Mouse (Mus musculus) testis, adult 2 months (tissue): ENCODE data around the gene Slc25a38. TPM values are rescaled to one million over a fixed set of nuclear protein-coding genes. Genes with fewer than 3 reads are reported as not detected.
A peak's percentile ranks its signal among the peaks of the same experiment; 100 is the strongest.

Experiments used
- H3K27ac ChIP-seq: fragments of 200-500 bp; 2 replicates; pipeline ENCODE4 v1.5.1; 2012; ENCODE audit warnings: low read depth, low read length; ENCODE audit not compliant: control insufficient read depth, insufficient read depth
- H3K27me3 ChIP-seq: fragments of 200-500 bp; 2 replicates; pipeline ENCODE4 v1.6.1; 2012; ENCODE audit warnings: mild to moderate bottlenecking, low read length, moderate library complexity; ENCODE audit not compliant: control insufficient read depth, insufficient read depth
- H3K36me3 ChIP-seq: fragments of 200-500 bp; 2 replicates; pipeline ENCODE4 v1.6.1; 2012; ENCODE audit warnings: mild to moderate bottlenecking, low read length; ENCODE audit not compliant: control insufficient read depth, insufficient read depth
- H3K4me1 ChIP-seq: fragments of 200-500 bp; 2 replicates; pipeline ENCODE4 v1.6.1; 2012; ENCODE audit warnings: low read length; ENCODE audit not compliant: control insufficient read depth, insufficient read depth
- H3K4me3 ChIP-seq: fragments of 200-500 bp; 2 replicates; pipeline ENCODE4 v1.5.1; 2012; ENCODE audit warnings: low read depth, mild to moderate bottlenecking, low read length, moderate library complexity, mixed read lengths; ENCODE audit not compliant: control insufficient read depth
- CTCF ChIP-seq: fragments of 200-500 bp; IDR thresholded peaks from 2 replicates; pipeline ENCODE4 v1.5.1; 2012; ENCODE audit warnings: low read depth, mild to moderate bottlenecking, inconsistent platforms, low read length, moderate library complexity; ENCODE audit not compliant: control insufficient read depth, insufficient read depth, insufficient replicate concordance
- POLR2A ChIP-seq: fragments of 200-500 bp; IDR thresholded peaks from 2 replicates; pipeline ENCODE4 v1.6.1; 2012; ENCODE audit warnings: low read depth, mild to moderate bottlenecking, inconsistent platforms, low read length, moderate library complexity; ENCODE audit not compliant: control insufficient read depth
- polyA plus RNA-seq: library from polyadenylated mRNA; depleted of rRNA; stranded (reverse); fragments of >200 nt; gene quantifications from 2 replicates; pipeline ENCODE4 v1.2.3, GENCODE M21; 2012; rRNA removed

Slc25a38 gene
- 27.8 and 28.2 TPM in 2 replicates for polyA plus RNA-seq

- no peaks in the 10 kb centered on the region for H3K36me3 ChIP-seq
- peaks cover 10% of the 10 kb centered on the region; the same call in 1 of the 2 replicates for H3K4me1 ChIP-seq
- H3K27ac ChIP-seq = peak within 1 kb of the TSS; percentile 99
- H3K27me3 ChIP-seq = no peaks in the 10 kb centered on the region
- peak; percentile 78 for TF ChIP-seq POLR2A
- peak; percentile 90 for TF ChIP-seq CTCF
- peak within 1 kb of the TSS; percentile 100 for H3K4me3 ChIP-seq
Measured at GRCm38 (mm10) chr9:120110211-120111018, at the start of gene Slc25a38. Gene Slc25a38 (plus strand): TSS chr9:120110374.

GRCm38 (mm10) chr9:120064317-120064716 lies 45.9 kb upstream of the Slc25a38 start:
- no peak overlapping the region for H3K27ac ChIP-seq
- no peaks in the 10 kb centered on the region for H3K27me3 ChIP-seq
- TF ChIP-seq POLR2A (no peak), CTCF (no peak)
- H3K4me3 ChIP-seq = no peak overlapping the region
- H3K36me3 ChIP-seq = no peaks in the 10 kb centered on the region
- no peaks in the 10 kb centered on the region for H3K4me1 ChIP-seq

- Histone ChIP-seq H3K36me3 (no peaks in the 10 kb centered on the region), H3K4me1 (peaks cover 3% of the 10 kb centered on the region), H3K27me3 (no peaks in the 10 kb centered on the region), H3K4me3 (no peak overlapping the region), H3K27ac (no peak overlapping the region)
- TF ChIP-seq POLR2A (no peak), CTCF (no peak)
Measured at GRCm38 (mm10) chr9:120067609-120068008, 42.6 kb upstream of the Slc25a38 start.

GRCm38 (mm10) chr9:120068047-120068446 lies 42.1 kb upstream of the Slc25a38 start:
- TF ChIP-seq CTCF (no peak), POLR2A (no peak)
- H3K4me1 ChIP-seq = peaks cover 6% of the 10 kb centered on the region
- no peak overlapping the region for H3K4me3 ChIP-seq
- H3K27me3 ChIP-seq = no peaks in the 10 kb centered on the region
- no peak overlapping the region for H3K27ac ChIP-seq
- no peaks in the 10 kb centered on the region for H3K36me3 ChIP-seq

- Histone ChIP-seq H3K36me3 (no peaks in the 10 kb centered on the region), H3K27ac (no peak within 1 kb of the TSS), H3K4me3 (no peak within 1 kb of the TSS), H3K27me3 (no peaks in the 10 kb centered on the region), H3K4me1 (peaks cover 7% of the 10 kb centered on the region)
- TF ChIP-seq POLR2A (no peak), CTCF (no peak)
Measured at GRCm38 (mm10) chr9:120069779-120070178, 40.4 kb upstream of the Slc25a38 start, which contains the start of gene Cx3cr1. Gene Cx3cr1 (minus strand): TSS chr9:120069879.

- H3K27me3 ChIP-seq = no peaks in the 10 kb centered on the region
- TF ChIP-seq CTCF (no peak), POLR2A (no peak)
Measured at GRCm38 (mm10) chr9:120071251-120071650, 38.9 kb upstream of the Slc25a38 start.

GRCm38 (mm10) chr9:120073169-120073568 lies 37.0 kb upstream of the Slc25a38 start:
- Histone ChIP-seq H3K27ac (no peak overlapping the region), H3K27me3 (no peaks in the 10 kb centered on the region), H3K36me3 (no peaks in the 10 kb centered on the region), H3K4me3 (no peak overlapping the region), H3K4me1 (peaks cover 7% of the 10 kb centered on the region)
- TF ChIP-seq POLR2A (no peak), CTCF (peak; percentile 91)

More at GRCm38 (mm10) chr9:120071251-120071650, 38.9 kb upstream of the Slc25a38 start:
- Histone ChIP-seq H3K4me1 (peaks cover 7% of the 10 kb centered on the region), H3K27ac (no peak overlapping the region), H3K4me3 (no peak overlapping the region), H3K36me3 (no peaks in the 10 kb centered on the region)
